Mouse (Mus musculus) gastrocnemius, postnatal 10 days (tissue): ENCODE measurements around the gene Ghrh. TPM values are rescaled to one million over a fixed set of nuclear protein-coding genes. Genes with fewer than 3 reads are reported as not detected.
"Not testable (repeated sequence)": the region's sequence is repeated elsewhere in the genome, so short reads cannot be mapped to it uniquely, and the experiment has no call there.

ENCODE experiments used
- DNase-seq: peaks from one replicate; pipeline ENCODE4 v3.0.0; 2021; ENCODE audit warnings: mixed read lengths
- long read RNA-seq, 2 experiments: library from polyadenylated mRNA; stranded (forward); transcript quantifications; one replicate each; pipeline ENCODE4 v2.0.0; 2021
- total RNA-seq, 2 experiments: library from RNA; stranded (reverse); gene quantifications; 2 replicates each; pipeline ENCODE4 v1.2.3; 2021

Gene Ghrh
- total RNA-seq = not detected
- long read RNA-seq, experiment 1 = 0 reads
- long read RNA-seq, experiment 2 = 0 reads

- DNase-seq = peak; percentile 46
These were observed at the start of gene Ghrh for GRCm38 (mm10) chr2:157347361-157348159. TSS of gene Ghrh (minus strand) at chr2:157347506.

GRCm38 (mm10) chr2:157395960-157396359 is 48.7 kb upstream of the Ghrh start:
- DNase-seq = no peak

GRCm38 (mm10) chr2:157395371-157395770 is 48.1 kb upstream of the Ghrh start:
- DNase-seq = no peak

GRCm38 (mm10) chr2:157394868-157395267 is 47.6 kb upstream of the Ghrh start:
- DNase-seq = no peak

- no peak for DNase-seq
These were observed 46.2 kb upstream of the Ghrh start for GRCm38 (mm10) chr2:157393549-157393948.

GRCm38 (mm10) chr2:157392331-157392730 is 45.0 kb upstream of the Ghrh start:
- no peak for DNase-seq

- no peak for DNase-seq
These were observed 42.2 kb upstream of the Ghrh start for GRCm38 (mm10) chr2:157389591-157389921.

- not testable (repeated sequence) for DNase-seq
These were observed 41.7 kb upstream of the Ghrh start for GRCm38 (mm10) chr2:157388901-157389590.

- DNase-seq = no peak
These were observed 37.5 kb upstream of the Ghrh start for GRCm38 (mm10) chr2:157384836-157385235.

- no peak for DNase-seq
These were observed 29.7 kb upstream of the Ghrh start for GRCm38 (mm10) chr2:157376995-157377394.

GRCm38 (mm10) chr2:157375794-157376757 is 28.8 kb upstream of the Ghrh start:
- DNase-seq = no peak

GRCm38 (mm10) chr2:157375051-157375450 is 27.7 kb upstream of the Ghrh start:
- DNase-seq = no peak

- peak; percentile 29 for DNase-seq
These were observed 26.4 kb upstream of the Ghrh start for GRCm38 (mm10) chr2:157373681-157374080.

GRCm38 (mm10) chr2:157371696-157372095 is 24.4 kb upstream of the Ghrh start:
- no peak for DNase-seq

- DNase-seq = no peak
These were observed 20.7 kb upstream of the Ghrh start for GRCm38 (mm10) chr2:157367991-157368390.

GRCm38 (mm10) chr2:157367184-157367893 is 20.0 kb upstream of the Ghrh start, which contains the start of gene Manbal:
TSS of gene Manbal (plus strand) at chr2:157367594.
- peak; percentile 99 for DNase-seq

- DNase-seq = no peak
These were observed 19.5 kb upstream of the Ghrh start for GRCm38 (mm10) chr2:157366762-157367161.

GRCm38 (mm10) chr2:157363031-157363430 is 15.7 kb upstream of the Ghrh start:
- DNase-seq = no peak

- DNase-seq = no peak
These were observed 12.7 kb upstream of the Ghrh start for GRCm38 (mm10) chr2:157360028-157360427.

- no peak for DNase-seq
These were observed 6.8 kb upstream of the Ghrh start for GRCm38 (mm10) chr2:157354106-157354505.

- DNase-seq = no peak
These were observed 5.9 kb upstream of the Ghrh start for GRCm38 (mm10) chr2:157353183-157353582.
